Mouse (Mus musculus) C2C12 (cell line): ENCODE results near the gene Dnase1l2.

Experiments used
- CEBPB ChIP-seq: IDR thresholded peaks from one replicate; pipeline ENCODE4 v1.6.1; 2011; ENCODE audit warnings: low read depth, mild to moderate bottlenecking, control low read depth, moderate library complexity
- CTCF ChIP-seq: IDR thresholded peaks from one replicate; pipeline ENCODE4 v1.5.1; 2011; ENCODE audit not compliant: control insufficient read depth, insufficient read depth, insufficient read length
- MAX ChIP-seq: IDR thresholded peaks from one replicate; pipeline ENCODE4 v1.6.1; 2011; ENCODE audit warnings: mild to moderate bottlenecking, control low read depth
- MYOD1 ChIP-seq: IDR thresholded peaks from one replicate; pipeline ENCODE4 v1.6.1; 2011; ENCODE audit warnings: low read depth; ENCODE audit not compliant: control insufficient read depth, insufficient read length
- USF1 ChIP-seq: IDR thresholded peaks from one replicate; pipeline ENCODE4 v1.6.1; 2011; ENCODE audit warnings: low read depth, mild to moderate bottlenecking, control low read depth, moderate library complexity

GRCm38 (mm10) chr17:24478663-24479380 is 35.9 kb upstream of the Dnase1l2 start, which contains the start of gene Mlst8:
- TF ChIP-seq MYOD1 (no peak), CTCF (peak; percentile 91), MAX (no peak), CEBPB (no peak), USF1 (no peak)
